Mouse (Mus musculus) lung, embryonic 15.5 days (tissue): ENCODE results near the gene Ccdc88c. TPM values are rescaled to one million over a fixed set of nuclear protein-coding genes. Genes with fewer than 3 reads are reported as not detected.

Source experiments
- ATAC-seq: fragments of 200-750 bp; cut with Nextera tagmentation; 2 replicates; pipeline ENCODE4 v1.8.0; 2017; ENCODE audit warnings: moderate number of reproducible peaks, borderline replicate concordance; ENCODE audit not compliant: low FRiP score, low TSS enrichment; ENCODE audit errors: extremely low read depth
- H3K27ac ChIP-seq: fragments of 300-500 bp; sonication (generic); 2 replicates; pipeline ENCODE4 v1.5.1; 2015; ENCODE audit warnings: moderate library complexity, mild to moderate bottlenecking, inconsistent platforms
- H3K27me3 ChIP-seq: fragments of 300-500 bp; sonication (generic); 2 replicates; pipeline ENCODE4 v1.6.1; 2015; ENCODE audit warnings: inconsistent platforms
- H3K36me3 ChIP-seq: fragments of 300-500 bp; sonication (generic); 2 replicates; pipeline ENCODE4 v1.6.1; 2015; ENCODE audit warnings: inconsistent platforms
- H3K4me1 ChIP-seq: fragments of 300-500 bp; sonication (generic); 2 replicates; pipeline ENCODE4 v1.6.1; 2015; ENCODE audit warnings: inconsistent platforms
- H3K4me2 ChIP-seq: fragments of 300-500 bp; sonication (generic); 2 replicates; pipeline ENCODE4 v1.6.1; 2015; ENCODE audit warnings: inconsistent platforms, mild to moderate bottlenecking, moderate library complexity
- H3K4me3 ChIP-seq: fragments of 300-500 bp; sonication (generic); 2 replicates; pipeline ENCODE4 v1.5.1; 2015; ENCODE audit warnings: mild to moderate bottlenecking, inconsistent platforms
- H3K9ac ChIP-seq: fragments of 300-500 bp; sonication (generic); 2 replicates; pipeline ENCODE4 v1.6.1; 2015; ENCODE audit warnings: inconsistent platforms
- H3K9me3 ChIP-seq: fragments of 300-500 bp; sonication (generic); 2 replicates; pipeline ENCODE4 v1.6.1; 2016; ENCODE audit warnings: inconsistent platforms
- WGBS: fragments of 180-500 bp; shearing (Covaris S2); methylation state at CpG from one replicate; pipeline ENCODE4 v1.1.7; 2015; 5-methylcytosine and 5-hydroxymethylcytosine counted together
- polyA plus RNA-seq: library from polyadenylated mRNA; unstranded; fragments of >200 nt; fragmentation: Nextera tagmentation; extraction: Ambion mirVana; gene quantifications from 2 replicates; pipeline ENCODE4 v1.2.1, GENCODE M21; 2015

Ccdc88c gene
- polyA plus RNA-seq, 1 experiment from 2014 or later, result 17.9 TPM

DNA sequence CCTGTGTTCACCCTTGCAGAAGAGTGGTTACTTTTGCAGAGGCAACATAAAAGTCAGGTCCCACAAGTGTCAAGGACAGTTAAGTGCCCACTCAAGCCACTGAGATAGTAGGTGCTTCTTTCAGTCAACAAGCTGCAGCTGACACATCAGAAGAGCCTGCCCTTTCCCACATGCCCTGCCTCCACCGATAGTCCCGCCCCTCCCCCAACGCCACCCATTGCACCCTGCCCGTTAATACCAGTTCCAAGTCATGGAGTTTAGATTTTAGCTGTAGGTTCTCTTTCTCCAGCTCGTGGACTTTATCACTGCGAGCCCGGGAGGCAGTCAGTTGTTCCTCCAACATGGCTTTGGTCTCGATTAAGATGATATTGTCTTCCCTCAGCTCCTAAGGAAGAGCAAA lies 74.9 kb downstream of the Ccdc88c start:
- Histone ChIP-seq H3K4me3 (no peak overlapping the region), H3K4me1 (peaks cover 24% of the 10 kb centered on the region), H3K36me3 (peaks cover 4% of the 10 kb centered on the region; the same call in 1 of the 2 replicates), H3K4me2 (no peak overlapping the region), H3K27me3 (no peaks in the 10 kb centered on the region), H3K9me3 (no peaks in the 10 kb centered on the region), H3K9ac (no peak overlapping the region), H3K27ac (no peak overlapping the region)
- ATAC-seq, result no peak
- 49% methylated on average over 8 of the region's 8 CpGs for WGBS

DNA sequence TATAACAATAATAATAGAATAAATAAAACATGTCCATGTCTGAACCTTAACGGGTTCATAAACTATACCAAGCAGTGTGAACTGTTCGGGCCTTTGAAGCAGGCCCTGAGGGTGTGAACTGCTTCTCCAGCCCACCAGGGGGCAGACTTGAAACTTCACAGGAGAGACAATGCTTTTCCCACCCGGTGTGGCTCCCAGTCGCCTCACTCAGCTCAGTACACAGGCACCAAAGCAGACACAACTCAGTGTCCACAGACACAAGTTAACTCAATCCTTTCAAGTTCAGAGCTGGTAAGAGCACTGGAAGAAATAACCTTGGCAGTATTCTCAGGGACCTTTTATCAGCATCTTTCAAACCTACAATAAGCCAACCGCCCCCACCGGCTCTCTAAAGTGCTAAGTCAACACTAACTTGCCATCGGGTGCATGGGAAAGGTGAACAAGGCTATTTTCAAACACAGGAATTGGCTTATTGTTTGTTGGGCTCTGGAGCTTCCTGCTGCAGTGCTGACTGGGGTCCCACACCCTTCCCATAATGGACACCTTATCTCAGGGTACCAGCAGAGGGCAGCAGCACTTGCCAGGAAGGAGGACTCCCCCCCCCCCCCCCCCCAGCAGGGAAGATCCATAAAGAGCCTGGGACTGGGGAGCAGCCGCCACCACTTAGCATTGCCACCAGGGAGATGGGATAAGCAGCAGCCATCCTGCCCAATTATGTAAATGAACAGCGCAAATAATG lies 76.5 kb downstream of the Ccdc88c start:
- Histone ChIP-seq H3K4me3 (no peak overlapping the region), H3K9me3 (no peaks in the 10 kb centered on the region), H3K36me3 (peaks cover 12% of the 10 kb centered on the region), H3K9ac (no peak overlapping the region), H3K27ac (peak overlapping the region; percentile 52), H3K27me3 (no peaks in the 10 kb centered on the region), H3K4me1 (peaks cover 12% of the 10 kb centered on the region), H3K4me2 (peak overlapping the region; percentile 25)
- ATAC-seq, result peak; percentile 83
- WGBS, result 23% methylated on average over 9 of the region's 9 CpGs

DNA sequence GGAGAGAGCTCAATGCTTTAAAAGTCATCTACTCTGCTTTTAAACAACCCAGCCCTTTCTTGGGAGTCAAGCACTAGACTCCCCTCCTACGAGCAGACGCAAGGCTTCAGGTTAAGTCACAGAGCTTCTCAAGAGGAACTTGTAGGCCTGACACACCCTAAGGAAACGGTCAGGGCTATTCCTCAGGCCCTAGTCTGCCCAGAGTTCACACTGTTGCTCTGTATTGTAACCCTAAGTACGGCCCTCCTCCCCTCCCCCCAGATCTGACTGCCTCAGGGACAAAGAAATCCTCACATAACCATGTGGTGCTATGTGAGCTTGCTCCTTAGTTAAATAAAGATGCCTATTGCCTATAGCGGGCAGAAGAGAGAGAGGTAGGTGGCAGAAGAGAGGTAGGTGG lies 79.7 kb downstream of the Ccdc88c start:
- no peaks in the 10 kb centered on the region for H3K9me3 ChIP-seq
- ATAC-seq, result no peak
- H3K9ac ChIP-seq, result no peak overlapping the region
- 74% methylated on average over 5 of the region's 5 CpGs for WGBS
- peaks cover 34% of the 10 kb centered on the region for H3K36me3 ChIP-seq
- no peaks in the 10 kb centered on the region for H3K27me3 ChIP-seq
- peaks cover 15% of the 10 kb centered on the region for H3K4me1 ChIP-seq
- no peak overlapping the region for H3K4me3 ChIP-seq
- no peak overlapping the region for H3K27ac ChIP-seq
- H3K4me2 ChIP-seq, result no peak overlapping the region

DNA sequence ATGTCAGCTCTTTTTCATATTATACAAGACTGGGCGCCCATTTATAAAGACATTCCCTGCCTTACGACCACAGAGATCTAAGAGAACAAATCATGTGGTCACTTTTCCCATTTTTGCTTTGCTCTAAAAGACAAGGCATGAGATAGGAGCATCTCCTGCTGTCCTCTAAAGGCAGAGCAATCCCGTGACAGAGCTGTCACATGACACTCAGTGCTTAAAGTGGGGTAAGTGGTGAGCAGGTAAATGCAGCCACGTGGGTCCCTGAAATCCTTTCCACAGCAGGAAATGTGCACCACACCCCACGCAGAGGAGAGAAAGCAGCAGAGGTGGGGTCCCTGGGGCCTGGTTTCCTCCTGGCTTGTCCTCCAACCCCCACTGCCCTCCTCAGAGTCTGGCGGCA lies 80.8 kb downstream of the Ccdc88c start:
- Histone ChIP-seq H3K36me3 (peaks cover 34% of the 10 kb centered on the region), H3K9ac (no peak overlapping the region), H3K27me3 (no peaks in the 10 kb centered on the region), H3K9me3 (no peaks in the 10 kb centered on the region), H3K4me1 (peaks cover 12% of the 10 kb centered on the region), H3K27ac (no peak overlapping the region), H3K4me3 (no peak overlapping the region), H3K4me2 (no peak overlapping the region)
- ATAC-seq, result no peak
- WGBS, result 83% methylated on average over 6 of the region's 6 CpGs

DNA sequence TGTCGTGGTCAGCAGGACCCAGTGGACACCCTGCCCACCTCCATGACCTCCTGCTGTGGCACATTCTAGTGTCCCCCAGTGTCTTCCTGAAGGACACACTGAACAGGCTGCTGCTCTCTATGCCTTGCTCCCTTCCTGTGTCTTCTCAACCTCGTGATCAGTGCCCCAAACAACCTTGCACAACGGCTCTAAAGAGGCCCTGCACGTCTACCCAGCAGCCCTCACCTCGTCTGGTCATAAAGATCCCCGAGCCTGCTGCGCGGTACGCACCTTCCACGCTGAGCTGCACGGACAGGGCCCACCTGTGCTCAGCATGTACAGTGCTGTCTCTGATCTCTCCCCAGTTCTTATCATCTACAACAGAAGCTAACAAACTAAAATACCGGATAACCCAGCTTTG lies 82.9 kb downstream of the Ccdc88c start:
- 74% methylated on average over 12 of the region's 12 CpGs for WGBS
- no peak overlapping the region for H3K27ac ChIP-seq
- peaks cover 3% of the 10 kb centered on the region; the same call in 1 of the 2 replicates for H3K4me1 ChIP-seq
- H3K9ac ChIP-seq, result no peak overlapping the region
- no peaks in the 10 kb centered on the region for H3K27me3 ChIP-seq
- H3K9me3 ChIP-seq, result no peaks in the 10 kb centered on the region
- H3K4me3 ChIP-seq, result no peak overlapping the region
- peaks cover 34% of the 10 kb centered on the region for H3K36me3 ChIP-seq
- no peak for ATAC-seq
- no peak overlapping the region for H3K4me2 ChIP-seq

DNA sequence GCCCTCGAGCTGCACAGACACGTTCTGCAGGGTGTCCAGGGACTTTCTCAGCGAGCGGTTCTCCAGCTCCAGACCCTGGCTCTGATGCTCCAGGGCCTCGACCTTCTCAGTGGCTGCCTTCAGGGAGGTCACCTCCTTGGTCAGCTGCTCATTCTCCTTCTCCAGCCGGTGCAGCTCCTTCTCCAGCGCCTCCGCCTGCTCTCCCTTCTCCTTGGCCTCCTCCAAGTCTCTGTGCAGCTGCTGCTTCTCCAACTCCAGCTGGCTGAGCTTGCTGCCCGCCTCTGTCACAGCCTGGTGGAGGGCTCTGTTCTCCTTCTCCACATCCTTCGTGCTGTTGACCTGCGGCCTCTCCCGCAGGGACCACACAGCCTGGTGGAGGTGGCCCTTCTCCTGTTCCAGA lies 83.4 kb downstream of the Ccdc88c start:
- Histone ChIP-seq H3K27me3 (no peaks in the 10 kb centered on the region), H3K9ac (no peak overlapping the region), H3K4me1 (peaks cover 3% of the 10 kb centered on the region; the same call in 1 of the 2 replicates), H3K36me3 (peaks cover 33% of the 10 kb centered on the region), H3K27ac (no peak overlapping the region), H3K4me3 (no peak overlapping the region), H3K4me2 (no peak overlapping the region), H3K9me3 (no peaks in the 10 kb centered on the region)
- 0 out of 2 replicates have a peak, but pooled peaks have one; percentile 31 for ATAC-seq
- 55% methylated on average over 12 of the region's 12 CpGs for WGBS

DNA sequence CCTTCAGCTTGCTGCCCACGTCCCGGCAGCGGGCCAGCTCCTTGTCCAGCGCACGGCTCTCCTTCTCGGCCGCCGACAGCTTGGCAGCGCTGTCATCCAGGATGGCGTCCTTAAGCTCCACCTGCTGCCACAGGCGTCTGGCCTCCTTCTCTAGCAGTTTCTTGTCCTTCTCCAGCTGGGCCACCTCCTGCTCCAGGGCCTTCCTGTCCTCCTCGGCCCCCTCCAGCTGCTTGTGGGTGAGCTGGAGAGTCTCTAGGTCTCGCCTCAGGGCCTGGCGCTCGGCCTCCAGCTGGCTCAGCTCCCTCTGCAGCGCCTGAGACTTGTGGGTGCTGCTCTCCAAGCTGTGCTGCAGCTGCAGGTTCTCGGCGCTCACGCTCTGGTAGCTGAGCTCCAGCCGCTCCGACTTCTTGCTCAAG lies 83.9 kb downstream of the Ccdc88c start:
- peak; percentile 47; the same call in 1 of the 2 replicates for ATAC-seq
- H3K4me3 ChIP-seq, result no peak overlapping the region
- peaks cover 33% of the 10 kb centered on the region for H3K36me3 ChIP-seq
- H3K4me1 ChIP-seq, result peaks cover 3% of the 10 kb centered on the region; the same call in 1 of the 2 replicates
- 68% methylated on average over 21 of the region's 21 CpGs for WGBS
- H3K27me3 ChIP-seq, result no peaks in the 10 kb centered on the region
- no peaks in the 10 kb centered on the region for H3K9me3 ChIP-seq
- no peak overlapping the region for H3K4me2 ChIP-seq
- no peak overlapping the region for H3K9ac ChIP-seq
- H3K27ac ChIP-seq, result no peak overlapping the region

DNA sequence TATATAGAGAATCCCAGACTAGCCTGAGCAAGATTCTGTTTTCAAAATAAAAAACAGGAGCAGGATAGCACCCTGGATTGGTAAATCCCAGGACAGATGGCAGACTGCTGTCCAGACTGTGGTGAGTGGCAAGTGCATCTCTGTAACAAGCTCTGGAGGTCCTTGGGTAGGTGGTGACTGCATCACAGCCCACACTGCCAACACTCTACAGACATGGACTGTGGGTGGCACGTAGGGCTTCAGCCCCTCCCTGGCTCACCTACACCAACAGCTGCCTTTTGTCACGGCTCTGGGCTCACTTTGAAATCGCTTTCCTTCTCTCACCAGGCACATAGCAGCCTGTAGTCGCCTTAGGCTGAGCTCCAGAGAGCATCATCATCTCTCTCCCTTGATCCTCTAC lies 85.7 kb downstream of the Ccdc88c start:
- whole genome bisulfite sequencing, result 59% methylated on average over 4 of the region's 4 CpGs
- H3K4me2 ChIP-seq, result no peak overlapping the region
- no peak for ATAC-seq
- no peak overlapping the region for H3K4me3 ChIP-seq
- H3K27ac ChIP-seq, result no peak overlapping the region
- peaks cover 3% of the 10 kb centered on the region; the same call in 1 of the 2 replicates for H3K4me1 ChIP-seq
- no peak overlapping the region for H3K9ac ChIP-seq
- H3K9me3 ChIP-seq, result no peaks in the 10 kb centered on the region
- H3K36me3 ChIP-seq, result peaks cover 32% of the 10 kb centered on the region
- no peaks in the 10 kb centered on the region for H3K27me3 ChIP-seq

DNA sequence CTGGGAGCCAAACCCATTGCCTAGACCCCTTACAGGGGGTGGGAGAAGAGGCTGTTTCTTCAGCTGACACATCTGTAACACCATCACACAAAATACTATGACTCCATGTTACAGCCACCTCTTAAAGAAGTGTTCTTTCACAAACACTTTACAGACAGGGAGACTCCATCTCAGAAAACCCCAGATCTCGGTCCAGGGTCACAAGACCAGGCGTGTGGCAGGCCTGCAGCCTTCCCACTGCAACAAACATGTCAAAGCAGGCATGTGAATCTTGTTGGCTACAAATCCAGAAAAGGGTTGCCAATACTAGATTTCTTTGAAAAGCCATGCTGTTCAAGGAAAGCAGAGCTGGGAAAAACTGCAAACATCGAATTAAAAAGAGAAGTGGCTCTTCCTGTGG lies 87.5 kb downstream of the Ccdc88c start:
- Histone ChIP-seq H3K4me2 (no peak overlapping the region), H3K36me3 (peaks cover 22% of the 10 kb centered on the region), H3K9me3 (no peaks in the 10 kb centered on the region), H3K27ac (no peak overlapping the region), H3K4me1 (peaks cover 16% of the 10 kb centered on the region), H3K9ac (no peak overlapping the region), H3K4me3 (no peak overlapping the region), H3K27me3 (no peaks in the 10 kb centered on the region)
- 48% methylated on average over 3 of the region's 3 CpGs for WGBS
- ATAC-seq, result no peak

DNA sequence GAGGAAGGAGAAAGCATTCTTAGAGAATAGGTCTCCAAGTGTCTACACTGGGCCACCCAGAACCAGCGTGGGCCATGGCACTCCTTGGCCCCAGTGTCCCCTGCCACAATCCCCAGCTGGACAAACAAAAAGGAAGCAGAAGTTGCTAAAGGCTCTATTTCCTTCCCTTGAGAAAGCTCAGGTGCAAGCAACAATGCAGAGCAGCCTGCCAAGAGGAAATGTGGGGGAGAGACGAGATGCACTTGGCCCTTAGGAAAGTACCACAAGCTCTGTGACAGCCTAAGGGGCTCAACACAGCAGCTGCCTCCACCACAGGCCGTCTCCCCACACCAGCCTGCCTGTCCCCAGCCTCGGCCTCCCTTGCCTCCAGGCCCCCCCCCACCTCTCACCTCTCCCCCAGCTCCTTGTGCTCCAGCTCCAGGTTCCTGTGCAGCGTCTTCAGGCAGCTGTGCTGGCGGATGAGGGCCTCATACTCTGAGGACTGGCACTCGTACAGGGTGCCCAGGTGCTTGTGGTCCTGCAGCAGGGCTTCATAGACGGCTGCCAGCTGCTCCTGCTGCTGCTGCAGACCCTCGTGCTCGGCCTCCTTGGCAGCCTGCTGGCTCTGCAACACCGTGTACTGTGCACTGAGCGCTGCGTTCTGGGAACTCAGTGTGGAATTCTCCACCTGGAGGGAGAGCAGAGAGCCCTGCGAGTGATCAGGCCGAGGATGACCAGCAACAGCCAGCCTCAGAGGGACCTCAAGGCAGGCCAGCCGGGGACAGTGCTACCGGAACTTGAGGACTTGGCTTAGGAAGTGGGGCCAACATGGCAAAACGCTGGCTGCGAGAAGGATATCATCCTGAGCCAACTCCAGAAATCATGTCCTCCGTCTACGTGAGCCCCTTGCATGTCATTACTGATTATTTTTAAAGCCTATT lies 91.2 kb downstream of the Ccdc88c start:
- no peaks in the 10 kb centered on the region for H3K27me3 ChIP-seq
- peak; percentile 51; the same call in 1 of the 2 replicates for ATAC-seq
- H3K4me1 ChIP-seq, result peaks cover 12% of the 10 kb centered on the region
- H3K4me3 ChIP-seq, result no peak overlapping the region
- 49% methylated on average over 21 of the region's 21 CpGs for WGBS
- peak overlapping the region; percentile 85 for H3K27ac ChIP-seq
- H3K4me2 ChIP-seq, result no peak overlapping the region
- peaks cover 21% of the 10 kb centered on the region for H3K36me3 ChIP-seq
- no peaks in the 10 kb centered on the region for H3K9me3 ChIP-seq
- no peak overlapping the region for H3K9ac ChIP-seq

DNA sequence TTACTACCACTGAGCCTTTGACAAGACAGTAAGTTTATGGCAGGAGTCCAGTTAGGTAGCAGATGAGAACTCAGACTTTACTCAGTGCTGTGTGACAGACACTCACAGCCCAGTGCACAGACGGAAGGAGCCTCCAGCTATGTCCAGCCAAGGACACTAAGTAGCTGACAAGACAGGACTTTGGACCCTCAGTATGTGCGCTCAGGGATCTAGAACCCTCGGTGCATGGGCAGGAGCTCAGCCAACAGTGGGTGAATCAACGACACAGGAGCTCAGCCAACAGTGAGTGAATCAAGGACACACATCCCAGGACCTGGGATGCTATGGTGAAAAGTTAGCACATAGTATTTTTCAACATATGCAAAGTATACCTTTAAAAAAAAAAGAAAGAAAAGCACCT lies 92.1 kb downstream of the Ccdc88c start:
- peak overlapping the region; percentile 85; the same call in 1 of the 2 replicates for H3K27ac ChIP-seq
- no peak for ATAC-seq
- H3K4me3 ChIP-seq, result no peak overlapping the region
- H3K4me1 ChIP-seq, result peaks cover 12% of the 10 kb centered on the region
- no peaks in the 10 kb centered on the region for H3K9me3 ChIP-seq
- no peaks in the 10 kb centered on the region for H3K27me3 ChIP-seq
- H3K36me3 ChIP-seq, result peaks cover 23% of the 10 kb centered on the region
- WGBS, result 82% methylated on average over 4 of the region's 4 CpGs
- no peak overlapping the region for H3K9ac ChIP-seq
- H3K4me2 ChIP-seq, result no peak overlapping the region

DNA sequence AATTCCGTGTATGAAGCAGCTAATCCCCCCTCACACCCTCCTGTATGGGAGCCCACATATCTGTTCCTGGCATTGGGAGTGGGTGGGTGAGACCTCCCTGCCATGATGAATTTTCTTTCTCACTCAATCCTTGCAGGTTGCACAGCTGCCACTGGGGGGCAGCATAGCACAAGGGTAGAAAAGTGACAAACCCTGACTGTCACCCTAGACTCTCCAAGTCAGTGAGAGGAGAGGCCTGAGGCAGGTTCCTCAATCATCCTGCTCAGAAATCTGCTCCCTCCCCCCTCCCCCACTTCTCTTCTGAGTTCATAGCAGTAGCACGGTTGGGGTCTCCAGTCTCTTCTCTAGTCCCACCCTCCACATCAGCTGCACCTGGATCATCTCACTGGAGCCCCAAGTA lies 92.7 kb downstream of the Ccdc88c start:
- Histone ChIP-seq H3K9me3 (no peaks in the 10 kb centered on the region), H3K9ac (no peak overlapping the region)
- WGBS, result 22% methylated on average over 2 of the region's 2 CpGs

More for the DNA sequence above, 92.7 kb downstream of the Ccdc88c start:
- peaks cover 12% of the 10 kb centered on the region for H3K4me1 ChIP-seq
- ATAC-seq, result no peak
- H3K4me3 ChIP-seq, result no peak overlapping the region
- H3K27me3 ChIP-seq, result no peaks in the 10 kb centered on the region
- no peak overlapping the region for H3K4me2 ChIP-seq
- 0 out of 2 replicates have a peak overlapping the region, but pooled peaks have one; percentile 85 for H3K27ac ChIP-seq
- peaks cover 26% of the 10 kb centered on the region for H3K36me3 ChIP-seq
